Mouse (Mus musculus): ENCODE measurements around the gene Gulp1. TPM values are rescaled to one million over a fixed set of nuclear protein-coding genes. Genes with fewer than 3 reads are reported as not detected.

Gene Gulp1
- total and polyA plus RNA-seq, 3 experiments: not detected

- TF ChIP-seq CHD1 (IDR thresholded peaks at IDR 0.05; ENCODE audit: low read depth, low read length) (no peak), MAFK (IDR thresholded peaks at IDR 0.05; ENCODE audit: insufficient replicate concordance, low read length) (no peak), MXI1 (IDR thresholded peaks at IDR 0.05; ENCODE audit: low read depth, low read length) (no peak), E2F4 (IDR thresholded peaks at IDR 0.05; ENCODE audit: insufficient replicate concordance, low read depth, low read length) (no peak), MEF2A (IDR thresholded peaks at IDR 0.05; ENCODE audit: borderline replicate concordance, low read depth, low read length) (no peak), JUN (IDR thresholded peaks at IDR 0.05; ENCODE audit: insufficient read depth, low read depth, low read length) (no peak), ZKSCAN1 (IDR thresholded peaks at IDR 0.05; ENCODE audit: borderline replicate concordance, low read depth, low read length) (no peak), ETS1 (conservative IDR thresholded peaks at IDR 0.05; ENCODE audit: low read depth, low read length) (no peak), RAD21 (IDR thresholded peaks at IDR 0.05; ENCODE audit: low read depth, low read length) (no peak), ZNF384 (IDR thresholded peaks at IDR 0.05; ENCODE audit: low read depth, low read length) (no peak), HCFC1 (IDR thresholded peaks at IDR 0.05; ENCODE audit: low read depth, low read length) (no peak), ELF1 (IDR thresholded peaks at IDR 0.05; ENCODE audit: low read depth, low read length) (no peak)
- dilution Hi-C loops (cut with MboI; ENCODE audit: extremely low pct_ligation_motif_present, extremely low pct_unique_long_range_greater_than_20kb, low sequenced_read_pairs) (no loop called here), in situ Hi-C loops (cut with MboI; ENCODE audit: low pct_ligation_motif_present, low pct_unique_long_range_greater_than_20kb, low sequenced_read_pairs) (no loop called here)
- H3K4me3 ChIP-seq (replicated peaks in 1 of 3; ENCODE audit: low read depth in 2 of 3, low read length in 2 of 3, poor library complexity in 1 of 3): no peak overlapping the region
- no peaks in the 10 kb centered on the region for H3K79me2 ChIP-seq (replicated peaks; ENCODE audit: control insufficient read depth, extremely low read depth, insufficient read depth, poor library complexity, severe bottlenecking)
- DNase-seq (ENCODE audit: extremely low read depth): no peak
- H3K27ac ChIP-seq (ENCODE audit: insufficient read depth, low read depth): no peak overlapping the region
- no peaks in the 10 kb centered on the region for H3K27me3 ChIP-seq (replicated peaks)
- no peaks in the 10 kb centered on the region for H3K36me3 ChIP-seq (replicated peaks in 1 of 2; ENCODE audit: control insufficient read depth in 1 of 2, insufficient read depth in 1 of 2, low read length in 1 of 2)
- H3K4me2 ChIP-seq (ENCODE audit: insufficient read depth, low read depth, poor library complexity, severe bottlenecking): no peak overlapping the region
- no peak overlapping the region for H3K9ac ChIP-seq (ENCODE audit: insufficient read depth, low read depth)
- no peaks in the 10 kb centered on the region for H3K4me1 ChIP-seq (ENCODE audit: control insufficient read depth in 1 of 2, insufficient read depth in 2 of 2)
- H3K9me3 ChIP-seq (replicated peaks; ENCODE audit: low read length): no peaks in the 10 kb centered on the region
Measured at GRCm38 (mm10) chr1:44593109-44593508, 41.8 kb downstream of the Gulp1 start.

GRCm38 (mm10) chr1:44598312-44598711 lies 47.0 kb downstream of the Gulp1 start:
- Histone ChIP-seq H3K9me3 (replicated peaks; ENCODE audit: low read length) (no peaks in the 10 kb centered on the region), H3K4me2 (ENCODE audit: insufficient read depth, low read depth, poor library complexity, severe bottlenecking) (no peak overlapping the region), H3K4me3 (replicated peaks in 1 of 3; ENCODE audit: low read depth in 2 of 3, low read length in 2 of 3, poor library complexity in 1 of 3) (no peak overlapping the region), H3K4me1 (ENCODE audit: control insufficient read depth in 1 of 2, insufficient read depth in 2 of 2) (no peaks in the 10 kb centered on the region), H3K27me3 (replicated peaks) (no peaks in the 10 kb centered on the region), H3K27ac (ENCODE audit: insufficient read depth, low read depth) (no peak overlapping the region), H3K9ac (ENCODE audit: insufficient read depth, low read depth) (no peak overlapping the region), H3K79me2 (replicated peaks; ENCODE audit: control insufficient read depth, extremely low read depth, insufficient read depth, poor library complexity, severe bottlenecking) (no peaks in the 10 kb centered on the region), H3K36me3 (replicated peaks in 1 of 2; ENCODE audit: control insufficient read depth in 1 of 2, insufficient read depth in 1 of 2, low read length in 1 of 2) (no peaks in the 10 kb centered on the region)
- in situ Hi-C loops (cut with MboI; ENCODE audit: low pct_ligation_motif_present, low pct_unique_long_range_greater_than_20kb, low sequenced_read_pairs) (no loop called here), dilution Hi-C loops (cut with MboI; ENCODE audit: extremely low pct_ligation_motif_present, extremely low pct_unique_long_range_greater_than_20kb, low sequenced_read_pairs) (no loop called here)
- no peak for TF ChIP-seq NRF1 (IDR thresholded peaks at IDR 0.05; ENCODE audit: low read depth, low read length)
- no peak for TF ChIP-seq EP300 (IDR thresholded peaks at IDR 0.05; ENCODE audit: low read length)
- TF ChIP-seq IRF4 (IDR thresholded peaks at IDR 0.05; ENCODE audit: low read depth, low read length): no peak
- TF ChIP-seq USF2 (conservative IDR thresholded peaks at IDR 0.05; ENCODE audit: low read depth, low read length): no peak
- no peak for TF ChIP-seq JUND (conservative IDR thresholded peaks at IDR 0.05; ENCODE audit: low read depth, low read length)
- no peak for TF ChIP-seq ZNF384 (IDR thresholded peaks at IDR 0.05; ENCODE audit: low read depth, low read length)
- no peak for TF ChIP-seq ZMIZ1 (IDR thresholded peaks at IDR 0.05; ENCODE audit: low read depth, low read length)
- no peak for TF ChIP-seq JUN (IDR thresholded peaks at IDR 0.05; ENCODE audit: insufficient read depth, low read depth, low read length)
- no peak for TF ChIP-seq POLR2AphosphoS2 (IDR thresholded peaks at IDR 0.05; ENCODE audit: low read depth, low read length)
- TF ChIP-seq CHD2 (IDR thresholded peaks at IDR 0.05; ENCODE audit: low read length): no peak
- TF ChIP-seq E2F4 (IDR thresholded peaks at IDR 0.05; ENCODE audit: insufficient replicate concordance, low read depth, low read length): no peak
- TF ChIP-seq UBTF (IDR thresholded peaks at IDR 0.05; ENCODE audit: low read depth, low read length): no peak
- no peak for TF ChIP-seq MAX (IDR thresholded peaks at IDR 0.05; ENCODE audit: low read length)
- TF ChIP-seq BHLHE40 (IDR thresholded peaks at IDR 0.05; ENCODE audit: low read depth, low read length): no peak
- no peak for TF ChIP-seq ELF1 (IDR thresholded peaks at IDR 0.05; ENCODE audit: low read depth, low read length)
- TF ChIP-seq GABPA (IDR thresholded peaks at IDR 0.05; ENCODE audit: insufficient replicate concordance, low read depth, low read length): no peak
- TF ChIP-seq PAX5 (IDR thresholded peaks at IDR 0.05; ENCODE audit: low read length): no peak
- no peak for DNase-seq (ENCODE audit: extremely low read depth)

Measured in CH12.LX (cell line).